Mouse (Mus musculus) layer of hippocampus, adult 8-10 months (tissue): ENCODE data around the gene Lmo3. TPM values are rescaled to one million over a fixed set of nuclear protein-coding genes. Genes with fewer than 3 reads are reported as not detected.

Experiments used
- DNase-seq, 2 experiments: peaks; one replicate each; pipeline ENCODE4 v3.0.0; 2022; ENCODE audit warnings: low spot score in 2 of 2
- total RNA-seq, 4 experiments: library from RNA; stranded (reverse); gene quantifications; 2 replicates each; pipeline ENCODE4 v1.2.4; 2022

Gene Lmo3
- total RNA-seq, 4 experiments from 2014 or later: 166 to 182 (median 173) TPM

DNA sequence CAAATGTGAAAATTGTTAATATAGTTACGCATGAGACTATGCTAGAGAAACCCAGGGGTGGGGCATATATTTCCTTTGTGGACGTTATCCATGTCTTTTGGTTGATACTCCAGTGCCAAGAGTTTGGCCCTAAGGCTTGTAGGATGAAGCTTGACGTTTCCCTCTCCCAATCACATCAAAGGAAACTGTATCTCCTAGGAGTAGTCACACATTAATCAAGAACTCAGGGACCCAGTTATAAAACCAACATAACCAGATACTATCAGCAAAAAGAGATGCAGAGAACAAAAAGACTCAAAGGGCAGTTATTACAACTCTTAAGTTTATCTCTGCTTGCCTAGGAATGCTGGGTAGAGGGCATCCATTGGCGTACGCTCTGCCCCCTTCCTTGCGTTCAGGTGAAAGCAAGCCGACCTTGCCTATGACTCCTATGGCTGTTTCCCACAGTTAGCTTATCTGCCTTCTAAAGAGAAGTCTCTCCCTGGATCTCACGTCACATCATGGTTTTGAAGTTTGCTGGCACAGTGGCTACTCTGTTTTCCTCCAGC, 261.5 kb downstream of the Lmo3 start:
- no peak for DNase-seq

Other genes starting within 250 kb of the Lmo3 start
- 1 to 10 TPM; 1.0 to 1.5 (median 1.3) TPM for gene Igbp1b, start 76.6 kb upstream of the Lmo3 start, total RNA-seq